Mouse (Mus musculus) inflammation-experienced regulatory T-cells, adult 6 months (primary cell): ENCODE measurements around the gene Swi5. TPM values are rescaled to one million over a fixed set of nuclear protein-coding genes. Genes with fewer than 3 reads are reported as not detected.

ENCODE experiments used
- polyA plus RNA-seq, 3 experiments: library from polyadenylated mRNA; unstranded; fragments of 100-300 nt; shearing (Covaris generic); gene quantifications; one replicate each; pipeline ENCODE4 v1.2.1; 2017

Swi5 gene
- polyA plus RNA-seq, 3 experiments from 2014 or later: 155 to 247 (median 208) TPM

Other genes starting within 250 kb of the Swi5 start
- 10 to 100 TPM; 21.3 to 26.7 (median 22.5) TPM for gene Fam78a, start 203.2 kb downstream of the Swi5 start, polyA plus RNA-seq
- not detected for gene Plpp7, start 192.5 kb downstream of the Swi5 start, polyA plus RNA-seq
- gene Prrc2b, start 137.0 kb downstream of the Swi5 start, polyA plus RNA-seq: 10 to 100 TPM; 33.6 to 40.3 (median 35.2) TPM
- 1 to 10 TPM; 2.4 to 4.2 (median 3.0) TPM for gene Pomt1, start 51.5 kb downstream of the Swi5 start, polyA plus RNA-seq
- gene Uck1, start 27.9 kb downstream of the Swi5 start, polyA plus RNA-seq: 10 to 100 TPM; 33.2 to 37.9 (median 36.2) TPM
- 10 to 100 TPM; 17.4 to 21.7 (median 21.4) TPM for gene Golga2, start 691 bp downstream of the Swi5 start, polyA plus RNA-seq
- gene Ciz1, start 64.3 kb upstream of the Swi5 start, polyA plus RNA-seq: 10 to 100 TPM; 52.5 to 84.8 (median 55.5) TPM
- gene Dnm1, start 65.3 kb upstream of the Swi5 start, polyA plus RNA-seq: not detected
- gene 1110008P14Rik, start 93.9 kb upstream of the Swi5 start, polyA plus RNA-seq: 10 to 100 TPM; 43.1 to 73.3 (median 57.4) TPM
- gene Lcn2, start 100.2 kb upstream of the Swi5 start, polyA plus RNA-seq: under 1 TPM in 1 of 3 experiments, not detected in 2; 0.93 TPM
- gene Ptges2, start 107.8 kb upstream of the Swi5 start, polyA plus RNA-seq: under 1 TPM; 0.32 to 0.63 (median 0.44) TPM
- 1 to 10 TPM; 4.6 to 6.0 (median 4.8) TPM for gene Naif1, start 162.4 kb upstream of the Swi5 start, polyA plus RNA-seq
- 1 to 10 TPM; 2.2 to 4.4 (median 4.3) TPM for gene Slc25a25, start 163.4 kb upstream of the Swi5 start, polyA plus RNA-seq
- 10 to 100 TPM; 40.7 to 52.4 (median 50.7) TPM for gene Fam102a, start 247.3 kb upstream of the Swi5 start, polyA plus RNA-seq